Mouse (Mus musculus): ENCODE results near the gene Ccdc172.

Gene Ccdc172

GRCm38 (mm10) chr19:58511818-58512217, at the start of gene Ccdc172:
Gene Ccdc172 (plus strand): TSS chr19:58511993.
- DNase-seq, result no peak

- DNase-seq, result no peak
Observed at GRCm38 (mm10) chr19:58463755-58464154, 48.0 kb upstream of the Ccdc172 start.

DNA sequence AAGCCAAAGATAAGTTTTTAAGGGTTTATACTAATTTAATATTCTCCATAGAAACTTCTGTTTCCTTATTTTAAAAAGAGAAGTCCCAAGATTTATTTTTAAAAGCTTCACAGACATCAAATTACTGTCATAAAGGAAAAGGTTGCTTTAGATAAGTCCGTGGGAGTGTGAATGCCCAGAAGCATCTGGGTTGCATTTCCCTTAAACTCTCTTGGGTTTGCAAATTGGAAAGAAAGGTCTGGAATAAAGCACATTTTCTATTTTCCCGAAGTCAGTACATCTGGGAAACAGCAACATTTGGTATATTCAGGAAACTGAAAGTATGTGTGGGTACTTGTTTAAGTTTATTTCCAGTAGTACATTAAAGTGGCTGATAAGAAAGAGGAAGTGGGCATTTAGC, 43.5 kb upstream of the Ccdc172 start:
- DNase-seq, result no peak

DNA sequence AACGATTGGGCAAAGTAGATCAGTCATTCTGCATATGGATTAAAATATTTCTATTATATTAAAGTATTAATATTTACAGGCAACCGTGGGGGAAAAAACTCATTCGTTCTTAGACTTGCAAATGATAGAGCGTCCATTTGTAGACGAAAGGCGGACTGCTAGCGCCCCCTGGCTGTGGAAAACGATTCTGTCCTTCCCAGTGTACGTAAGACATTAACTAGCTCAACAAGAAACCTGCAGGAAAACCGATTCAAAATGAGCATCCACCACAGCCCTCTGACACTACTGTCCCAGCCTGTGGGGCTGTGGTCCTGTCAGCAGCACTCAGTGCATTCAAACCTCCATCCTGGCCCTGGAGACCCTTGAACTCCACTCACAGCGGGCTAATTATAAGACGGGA, 42.4 kb upstream of the Ccdc172 start:
- peak; percentile 72 for DNase-seq

GRCm38 (mm10) chr19:58474251-58474650, 37.5 kb upstream of the Ccdc172 start:
- no peak for DNase-seq

DNA sequence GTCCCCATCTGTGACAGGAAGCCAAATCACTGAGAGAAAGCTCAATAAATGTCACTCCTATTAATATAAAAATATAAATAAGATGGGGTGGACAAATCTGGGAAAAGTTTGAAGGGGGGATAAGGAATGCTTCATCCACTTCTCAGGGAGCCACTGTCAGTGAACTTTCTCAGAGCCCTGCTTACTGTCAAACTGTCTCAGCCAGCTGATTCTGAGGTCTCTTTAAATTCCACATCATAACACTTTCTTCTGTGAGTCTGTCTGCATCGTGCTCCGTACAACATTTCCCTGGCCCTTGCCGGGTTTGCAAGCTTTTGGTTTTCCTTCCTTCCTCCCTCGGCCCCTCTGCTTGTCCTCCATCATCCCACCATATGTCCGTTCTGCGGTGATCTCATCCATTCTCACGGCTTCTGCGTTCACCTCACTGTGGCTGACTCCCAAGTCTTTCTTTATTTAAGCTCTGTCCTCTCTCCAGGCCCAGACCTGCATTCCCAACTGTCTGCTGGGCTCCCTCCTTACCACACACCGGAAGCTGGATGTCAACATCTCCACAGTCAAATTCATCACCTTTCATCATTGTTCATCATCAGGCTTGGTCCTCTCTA, 29.3 kb upstream of the Ccdc172 start:
- DNase-seq, result no peak

DNA sequence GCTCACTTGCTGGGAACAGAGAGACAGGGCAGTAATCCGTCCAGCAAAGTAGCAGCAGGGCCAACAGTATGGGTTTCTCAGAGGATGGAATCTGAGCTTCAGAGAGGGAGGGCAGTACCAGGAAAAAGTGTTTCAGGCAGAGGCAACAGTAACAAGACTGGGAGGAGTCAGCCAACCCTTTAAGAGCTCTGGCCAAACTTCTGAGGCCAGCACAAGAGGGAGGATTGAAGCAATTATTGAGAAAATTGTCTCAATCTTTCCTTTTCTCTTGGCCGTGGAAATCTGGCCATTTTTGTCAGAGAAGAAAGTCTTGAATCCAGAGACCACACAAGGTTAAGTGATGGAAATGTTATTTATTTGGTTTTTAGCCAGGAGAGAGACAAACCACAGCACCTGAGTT, 25.1 kb upstream of the Ccdc172 start:
- no peak for DNase-seq

DNA sequence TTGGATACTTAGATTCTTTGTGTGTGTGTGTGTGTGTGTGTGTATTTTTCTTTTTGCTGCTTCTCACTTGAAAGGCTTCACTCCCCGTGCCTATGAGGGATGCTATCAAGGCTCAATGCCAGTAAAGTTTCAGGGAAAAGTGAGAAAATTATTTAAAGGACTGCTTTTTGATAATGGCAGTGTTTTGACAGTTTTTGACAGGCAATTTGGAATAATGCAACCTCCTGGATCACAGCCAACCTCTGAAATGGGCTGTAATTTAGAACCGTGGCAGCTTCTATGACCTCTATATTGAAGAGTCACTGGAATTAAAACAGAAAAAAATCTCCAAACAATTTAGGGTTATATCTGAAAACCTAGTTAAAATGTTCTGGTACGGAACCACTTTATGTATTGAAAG, 14.7 kb upstream of the Ccdc172 start:
- DNase-seq, result no peak

DNA sequence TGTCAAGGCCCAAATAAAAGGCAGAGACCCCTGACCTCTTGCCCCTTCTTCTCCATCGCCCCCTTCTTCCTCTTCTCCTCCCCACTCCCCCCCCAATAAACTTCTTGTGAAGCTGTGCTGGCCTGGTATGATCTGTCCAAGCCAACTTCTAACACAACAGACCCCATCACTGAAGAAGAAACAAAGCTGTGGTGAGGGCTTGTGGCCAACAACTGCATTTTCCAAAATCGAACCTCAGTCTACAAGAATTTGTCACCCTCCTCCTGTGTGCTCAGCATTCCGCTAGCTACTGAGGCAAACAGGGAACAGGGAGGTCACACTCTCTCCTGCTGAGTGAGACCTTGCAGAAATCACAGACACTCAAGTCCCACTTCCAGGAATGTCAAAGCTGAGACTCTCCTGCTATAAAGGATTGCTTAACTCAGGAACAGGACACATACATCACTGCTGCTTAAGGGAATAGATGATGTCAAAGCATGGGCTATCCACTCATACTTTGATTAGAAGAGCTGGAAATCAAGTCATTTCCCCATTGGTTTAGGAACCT, 12.3 kb upstream of the Ccdc172 start:
- DNase-seq, result no peak

GRCm38 (mm10) chr19:58500049-58500448, 11.7 kb upstream of the Ccdc172 start:
- DNase-seq, result peak; percentile 72

GRCm38 (mm10) chr19:58521696-58522095, 9.9 kb downstream of the Ccdc172 start:
- peak; percentile 9 for DNase-seq

DNA sequence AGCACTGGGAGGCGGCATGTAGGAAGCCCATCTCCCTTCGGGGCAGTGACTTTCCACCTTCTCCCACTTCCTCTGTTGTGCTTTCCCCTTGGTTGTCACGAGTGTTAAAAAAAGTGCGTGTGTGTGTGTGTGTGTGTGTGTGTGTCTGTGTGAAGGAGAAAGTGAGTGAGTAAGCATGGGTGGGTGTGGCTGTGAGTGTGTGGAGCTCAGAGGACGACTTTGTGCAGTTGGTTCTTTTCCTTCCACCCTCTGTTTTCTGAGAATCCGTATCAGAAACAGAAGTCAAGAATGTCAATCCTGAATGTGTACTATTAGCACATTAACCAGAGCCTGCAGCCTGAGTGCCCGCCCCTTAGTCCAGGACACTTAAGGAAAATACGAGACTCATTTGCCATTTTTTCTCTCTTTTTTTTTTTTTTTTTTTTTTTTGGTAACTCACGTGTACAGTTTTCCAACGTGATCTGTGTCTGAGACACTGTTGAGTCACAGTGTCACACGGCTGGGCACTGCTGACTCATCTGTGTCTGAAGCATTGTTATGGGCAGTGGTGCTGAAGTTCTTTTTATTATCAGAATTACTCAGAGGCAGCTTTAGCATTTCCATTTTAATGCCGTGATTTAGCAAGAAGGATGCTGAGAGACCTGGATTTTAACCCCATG, 12.1 kb downstream of the Ccdc172 start:
- DNase-seq, result no peak

DNA sequence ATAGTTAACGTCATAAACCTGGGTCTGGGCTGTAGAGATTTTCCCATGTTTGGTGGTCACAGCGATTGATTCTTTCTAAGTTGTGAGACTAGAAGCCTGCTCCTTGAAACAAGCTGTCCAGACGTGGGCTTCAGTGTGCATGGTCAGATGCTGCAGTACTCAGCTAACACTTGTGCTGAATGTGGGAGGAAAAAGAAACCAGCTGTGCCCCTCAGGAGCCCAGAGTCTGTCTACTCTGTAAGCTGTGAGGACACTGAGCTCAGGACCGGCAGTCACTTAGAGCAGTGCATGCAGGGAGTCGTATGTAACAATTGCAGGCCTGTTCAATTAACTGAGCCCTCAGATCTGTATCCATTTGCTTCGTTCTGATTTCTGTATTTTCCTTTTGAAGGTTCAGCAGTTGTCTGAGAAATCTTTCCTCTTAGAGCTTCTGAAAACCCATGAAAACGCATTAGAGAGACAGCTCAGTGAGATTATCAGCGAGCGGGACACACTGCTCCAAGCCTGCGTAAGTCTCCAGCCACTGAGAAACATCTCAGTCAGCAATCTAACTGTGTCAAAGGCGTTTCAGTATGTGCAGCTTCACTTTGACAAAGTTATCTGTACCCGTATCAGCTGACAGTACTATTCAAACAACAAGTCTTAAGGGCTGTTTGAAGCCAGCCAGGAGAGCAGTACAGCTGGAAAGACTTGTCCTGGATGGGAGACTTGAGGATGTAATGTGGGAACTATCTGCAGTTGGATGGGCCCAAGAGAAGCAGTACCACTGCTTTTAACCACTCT, 13.9 kb downstream of the Ccdc172 start:
- DNase-seq, result no peak

DNA sequence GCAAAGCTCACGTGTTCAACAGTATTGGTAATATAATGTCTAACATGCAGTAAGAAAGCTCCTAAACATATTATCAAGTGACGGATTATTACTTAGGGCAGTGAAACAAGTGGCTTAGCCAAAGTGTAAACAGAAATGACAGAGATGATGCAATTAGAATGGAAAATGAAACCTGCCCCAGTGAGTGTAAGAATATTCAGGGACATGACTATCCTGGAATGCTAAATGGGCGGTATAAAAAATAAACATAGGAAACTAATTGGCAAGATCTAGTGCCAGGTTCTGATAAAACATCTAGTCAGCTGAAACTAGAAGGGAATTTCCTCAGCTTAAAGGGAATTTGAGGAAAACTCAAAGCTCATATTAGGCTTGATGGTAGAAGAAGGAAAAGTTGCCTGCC, 21.3 kb downstream of the Ccdc172 start:
- DNase-seq, result no peak

GRCm38 (mm10) chr19:58536691-58537090, 24.9 kb downstream of the Ccdc172 start:
- DNase-seq, result peak; percentile 79

DNA sequence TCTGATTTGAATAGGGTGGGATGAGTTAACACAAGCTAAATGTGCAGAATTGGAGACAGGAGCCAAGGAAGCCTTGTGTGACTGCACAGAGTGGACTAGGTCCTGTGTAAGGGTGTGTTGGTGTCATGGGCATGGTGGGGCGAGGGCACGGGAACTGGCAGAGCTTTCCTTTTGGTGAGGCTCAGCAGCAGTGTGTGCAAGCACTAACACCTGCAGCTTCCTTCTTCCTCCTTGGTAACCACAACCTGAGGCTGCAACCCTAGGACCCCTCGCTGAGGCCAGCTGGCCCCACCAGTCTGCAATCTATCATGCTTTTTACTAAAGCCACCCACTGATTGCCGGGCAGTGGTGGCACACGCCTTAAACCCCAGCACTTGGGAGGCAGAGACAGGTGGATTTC, 28.6 kb downstream of the Ccdc172 start:
- DNase-seq, result no peak

- no peak for DNase-seq
Observed at GRCm38 (mm10) chr19:58548367-58548766, 36.6 kb downstream of the Ccdc172 start.

GRCm38 (mm10) chr19:58550489-58550888, 38.7 kb downstream of the Ccdc172 start:
- no peak for DNase-seq

DNA sequence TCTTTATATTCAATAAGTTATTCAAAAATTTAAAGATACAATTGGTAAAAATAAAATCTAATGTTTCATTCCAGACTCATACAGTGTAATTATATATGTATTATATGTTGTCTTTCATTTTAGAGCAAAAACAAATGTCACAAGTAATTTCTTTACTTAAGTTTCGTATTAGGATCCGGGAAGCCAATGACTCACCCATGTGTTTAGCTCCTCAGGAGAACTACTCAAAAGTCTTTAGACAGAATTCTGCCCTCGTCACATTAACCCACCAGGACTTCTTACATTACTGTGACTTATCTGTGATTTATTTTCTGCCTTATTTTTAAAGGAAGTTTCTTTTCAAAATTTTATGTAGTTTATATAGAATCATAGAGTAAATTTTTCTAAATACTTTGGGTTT, 39.1 kb downstream of the Ccdc172 start:
- no peak for DNase-seq

GRCm38 (mm10) chr19:58554974-58555373, 43.2 kb downstream of the Ccdc172 start:
- DNase-seq, result no peak

- peak; percentile 32 for DNase-seq
Observed at GRCm38 (mm10) chr19:58558352-58558751, 46.6 kb downstream of the Ccdc172 start.

DNA sequence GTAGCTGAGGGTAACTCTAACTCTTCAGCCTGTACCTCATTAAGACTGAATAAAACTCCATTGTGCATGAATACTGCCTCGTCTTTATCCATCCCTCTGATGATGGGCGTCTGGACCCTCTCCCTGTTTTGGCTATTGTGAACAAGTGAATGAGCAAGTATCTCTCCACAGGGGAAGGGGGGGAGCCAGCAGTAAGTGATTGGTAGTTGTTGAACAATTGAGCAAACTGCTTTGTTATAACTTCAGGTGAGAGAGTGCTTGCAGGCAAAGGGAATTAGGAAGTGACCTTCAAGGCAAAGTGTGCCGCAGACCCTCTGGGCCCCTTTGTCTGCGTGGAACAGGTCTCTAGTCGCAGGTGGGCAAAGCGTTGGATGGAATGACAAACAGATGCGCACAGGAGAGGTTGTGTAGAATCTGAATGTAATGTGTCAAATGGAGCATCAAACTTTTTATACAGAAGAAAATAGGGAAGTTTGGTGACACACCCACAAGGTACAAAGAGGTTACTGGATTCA, 50.6 kb downstream of the Ccdc172 start:
- no peak for DNase-seq

GRCm38 (mm10) chr19:58571566-58571965, 59.8 kb downstream of the Ccdc172 start:
- no peak for DNase-seq

All from layer of hippocampus, adult 9-11 months (tissue).